Mouse (Mus musculus): ENCODE measurements around the gene Celsr3. TPM values are rescaled to one million over a fixed set of nuclear protein-coding genes. Genes with fewer than 3 reads are reported as not detected.
A peak's percentile ranks its signal among the peaks of the same experiment; 100 is the strongest.

Celsr3 gene
- polyA plus RNA-seq, 1 experiment from 2014 or later: 0.17 TPM

- H3K27ac ChIP-seq (ENCODE audit: low read depth): peak within 1 kb of the TSS; percentile 94
- WGBS: 81% methylated on average over 3 of the region's 3 CpGs
- ATAC-seq (ENCODE audit: insufficient read depth) (no peak), DNase-seq (no peak)
- peaks cover 7% of the 10 kb centered on the region; the same call in 1 of the 2 replicates for H3K4me1 ChIP-seq (ENCODE audit: insufficient read depth)
- H3K9ac ChIP-seq: peak within 1 kb of the TSS; percentile 66
- H3K4me2 ChIP-seq: peak within 1 kb of the TSS; percentile 91
- H3K36me3 ChIP-seq (ENCODE audit: insufficient read depth): peaks cover 9% of the 10 kb centered on the region; the same call in 1 of the 2 replicates
- H3K9me3 ChIP-seq (ENCODE audit: low read depth, low read length): no peaks in the 10 kb centered on the region
- no peak for TF ChIP-seq CTCF (IDR thresholded peaks at IDR 0.05; ENCODE audit: low read depth)
- H3K27me3 ChIP-seq (ENCODE audit: insufficient read depth, low read length): no peaks in the 10 kb centered on the region
- H3K4me3 ChIP-seq (ENCODE audit: low read depth, low read length): peak within 1 kb of the TSS; percentile 71
Measured at GRCm38 (mm10) chr9:108852976-108853375, 26.9 kb downstream of the Celsr3 start, which contains the start of gene Slc26a6. Slc26a6 (plus strand) TSS chr9:108853283.

GRCm38 (mm10) chr9:108853635-108854240 is 27.6 kb downstream of the Celsr3 start:
- peak; percentile 78 for TF ChIP-seq CTCF (IDR thresholded peaks at IDR 0.05; ENCODE audit: low read depth)
- Histone ChIP-seq H3K4me1 (ENCODE audit: insufficient read depth) (peaks cover 7% of the 10 kb centered on the region; the same call in 1 of the 2 replicates), H3K9ac (peak overlapping the region; percentile 66), H3K27me3 (ENCODE audit: insufficient read depth, low read length) (no peaks in the 10 kb centered on the region), H3K4me2 (peak overlapping the region; percentile 91), H3K4me3 (ENCODE audit: low read depth, low read length) (peak overlapping the region; percentile 71), H3K9me3 (ENCODE audit: low read depth, low read length) (no peaks in the 10 kb centered on the region), H3K27ac (ENCODE audit: low read depth) (peak overlapping the region; percentile 94), H3K36me3 (ENCODE audit: insufficient read depth) (peaks cover 16% of the 10 kb centered on the region; the same call in 1 of the 2 replicates)
- DNase-seq (peak; percentile 97), ATAC-seq (ENCODE audit: insufficient read depth) (peak; percentile 92)
- WGBS: 2% methylated on average over 25 of the region's 25 CpGs

- H3K27ac ChIP-seq (ENCODE audit: low read depth): peak overlapping the region; percentile 94
- H3K4me2 ChIP-seq: peak overlapping the region; percentile 91
- H3K4me3 ChIP-seq (ENCODE audit: low read depth, low read length): peak overlapping the region; percentile 71
- H3K9me3 ChIP-seq (ENCODE audit: low read depth, low read length): no peaks in the 10 kb centered on the region
- no peaks in the 10 kb centered on the region for H3K27me3 ChIP-seq (ENCODE audit: insufficient read depth, low read length)
- DNase-seq: peak; percentile 95
- no peak for TF ChIP-seq CTCF (IDR thresholded peaks at IDR 0.05; ENCODE audit: low read depth)
- WGBS: 0% methylated on average over 28 of the region's 28 CpGs
- ATAC-seq (ENCODE audit: insufficient read depth): peak; percentile 89
- peaks cover 19% of the 10 kb centered on the region; the same call in 1 of the 2 replicates for H3K36me3 ChIP-seq (ENCODE audit: insufficient read depth)
- H3K9ac ChIP-seq: peak overlapping the region; percentile 66
- peaks cover 7% of the 10 kb centered on the region; the same call in 1 of the 2 replicates for H3K4me1 ChIP-seq (ENCODE audit: insufficient read depth)
Measured at GRCm38 (mm10) chr9:108854241-108854696, 28.1 kb downstream of the Celsr3 start.

DNA sequence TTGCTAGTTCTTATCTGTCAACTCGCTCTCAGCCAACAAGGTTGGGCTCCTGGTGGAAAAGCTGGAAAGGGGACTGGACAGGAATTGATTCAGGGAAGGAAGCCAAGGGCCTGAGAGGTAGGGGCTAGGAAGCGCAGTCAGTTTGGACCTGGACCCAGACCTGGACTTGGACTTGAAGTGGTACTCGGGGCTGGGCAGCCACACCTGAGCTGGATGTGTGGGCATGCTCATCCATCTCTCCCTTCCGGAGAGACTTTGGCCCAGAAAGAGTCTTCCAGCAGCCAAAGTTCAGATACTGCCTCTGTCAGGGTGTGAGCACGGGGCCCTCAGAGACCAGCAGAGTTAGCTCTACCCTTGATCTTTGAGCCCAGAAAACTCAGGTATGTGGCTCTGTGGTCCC is 29.2 kb downstream of the Celsr3 start:
- Histone ChIP-seq H3K27me3 (ENCODE audit: insufficient read depth, low read length) (no peaks in the 10 kb centered on the region), H3K9ac (peak overlapping the region; percentile 28; the same call in 1 of the 2 replicates), H3K4me2 (peak overlapping the region; percentile 91), H3K4me3 (ENCODE audit: low read depth, low read length) (no peak overlapping the region), H3K4me1 (ENCODE audit: insufficient read depth) (peaks cover 7% of the 10 kb centered on the region; the same call in 1 of the 2 replicates), H3K27ac (ENCODE audit: low read depth) (no peak overlapping the region; the same call in 1 of the 2 replicates), H3K9me3 (ENCODE audit: low read depth, low read length) (no peaks in the 10 kb centered on the region), H3K36me3 (ENCODE audit: insufficient read depth) (peaks cover 19% of the 10 kb centered on the region; the same call in 1 of the 2 replicates)
- ATAC-seq (ENCODE audit: insufficient read depth) (no peak), DNase-seq (peak; percentile 8)
- 45% methylated on average over 5 of the region's 5 CpGs for WGBS
- TF ChIP-seq CTCF (IDR thresholded peaks at IDR 0.05; ENCODE audit: low read depth): no peak

DNA sequence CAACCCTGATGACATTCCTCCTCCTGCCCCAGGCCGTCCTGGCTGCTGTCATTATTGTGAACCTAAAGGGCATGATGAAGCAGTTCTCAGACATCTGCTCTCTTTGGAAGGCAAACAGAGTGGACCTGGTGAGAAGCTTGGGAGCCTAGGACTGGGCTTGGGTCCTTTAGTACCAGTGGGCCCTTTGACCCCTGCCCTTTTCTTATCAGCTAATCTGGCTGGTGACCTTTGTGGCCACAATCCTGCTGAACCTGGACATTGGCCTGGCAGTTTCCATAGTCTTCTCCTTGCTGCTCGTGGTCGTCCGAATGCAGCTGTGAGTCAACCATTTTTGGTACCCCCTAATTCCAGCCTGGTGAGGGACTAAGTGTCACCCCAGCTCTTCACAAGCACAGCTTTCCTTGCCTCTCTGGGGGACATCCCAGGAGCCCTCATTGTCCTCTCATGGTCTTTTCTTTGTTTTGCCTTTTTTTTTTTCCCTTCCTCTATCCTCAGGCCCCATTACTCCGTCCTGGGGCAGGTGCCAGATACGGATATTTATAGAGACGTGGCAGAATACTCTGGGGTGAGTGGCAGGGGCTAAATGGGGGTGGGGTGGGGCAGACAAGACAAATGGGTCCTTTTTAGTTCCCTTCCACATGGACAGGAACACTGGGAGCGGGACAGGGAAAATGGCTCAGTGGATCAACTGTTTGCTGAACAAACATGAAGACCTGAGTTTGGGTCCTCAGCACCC is 32.8 kb downstream of the Celsr3 start:
- WGBS: 60% methylated on average over 8 of the region's 8 CpGs
- H3K36me3 ChIP-seq (ENCODE audit: insufficient read depth): peaks cover 24% of the 10 kb centered on the region; the same call in 1 of the 2 replicates
- no peak for DNase-seq
- no peaks in the 10 kb centered on the region for H3K9me3 ChIP-seq (ENCODE audit: low read depth, low read length)
- no peak for ATAC-seq (ENCODE audit: insufficient read depth)
- H3K9ac ChIP-seq: no peak overlapping the region
- H3K4me3 ChIP-seq (ENCODE audit: low read depth, low read length): no peak overlapping the region
- H3K4me1 ChIP-seq (ENCODE audit: insufficient read depth): peaks cover 7% of the 10 kb centered on the region; the same call in 1 of the 2 replicates
- no peak overlapping the region for H3K27ac ChIP-seq (ENCODE audit: low read depth)
- no peaks in the 10 kb centered on the region for H3K27me3 ChIP-seq (ENCODE audit: insufficient read depth, low read length)
- H3K4me2 ChIP-seq: no peak overlapping the region
- TF ChIP-seq CTCF (IDR thresholded peaks at IDR 0.05; ENCODE audit: low read depth): no peak

Small RNAs within 50 kb of the gene (microRNA-seq; reads per million reads assigned to microRNA genes)
- gene Gm23156 (ENCODE audit: borderline number of aligned reads): not detected

Other genes with a start within 250 kb of the Celsr3 start
- 106 and 117 TPM in 2 replicates for gene Wdr6, start 247.6 kb upstream of the Celsr3 start, polyA plus RNA-seq (2014; fragmentation: Nextera tagmentation; extraction: Ambion mirVana)
- 5.7 and 6.1 TPM in 2 replicates for gene P4htm, start 228.7 kb upstream of the Celsr3 start, polyA plus RNA-seq (2014; fragmentation: Nextera tagmentation; extraction: Ambion mirVana)
- 41.6 and 44.9 TPM in 2 replicates for gene Arih2, start 176.9 kb upstream of the Celsr3 start, polyA plus RNA-seq (2014; fragmentation: Nextera tagmentation; extraction: Ambion mirVana)
- 27.6 and 29.6 TPM in 2 replicates for gene Slc25a20, start 164.2 kb upstream of the Celsr3 start, polyA plus RNA-seq (2014; fragmentation: Nextera tagmentation; extraction: Ambion mirVana)
- gene Prkar2a, start 137.0 kb upstream of the Celsr3 start, polyA plus RNA-seq (2014; fragmentation: Nextera tagmentation; extraction: Ambion mirVana): 35.0 and 38.1 TPM in 2 replicates
- 88.1 and 90.4 TPM in 2 replicates for gene Ip6k2, start 42.5 kb upstream of the Celsr3 start, polyA plus RNA-seq (2014; fragmentation: Nextera tagmentation; extraction: Ambion mirVana)
- gene Nckipsd, start 18.0 kb upstream of the Celsr3 start, polyA plus RNA-seq (2014; fragmentation: Nextera tagmentation; extraction: Ambion mirVana): 11.3 and 14.4 TPM in 2 replicates
- 10.7 and 12.0 TPM in 2 replicates for gene Slc26a6, start 27.0 kb downstream of the Celsr3 start, polyA plus RNA-seq (2014; fragmentation: Nextera tagmentation; extraction: Ambion mirVana)
- not detected in 2 replicates for gene Tmem89, start 88.3 kb downstream of the Celsr3 start, polyA plus RNA-seq (2014; fragmentation: Nextera tagmentation; extraction: Ambion mirVana)
- gene Uqcrc1, start 110.3 kb downstream of the Celsr3 start, polyA plus RNA-seq (2014; fragmentation: Nextera tagmentation; extraction: Ambion mirVana): 446 and 454 TPM in 2 replicates
- 1.7 and 2.1 TPM in 2 replicates for gene Col7a1, start 127.3 kb downstream of the Celsr3 start, polyA plus RNA-seq (2014; fragmentation: Nextera tagmentation; extraction: Ambion mirVana)
- gene Ucn2, start 159.7 kb downstream of the Celsr3 start, polyA plus RNA-seq (2014; fragmentation: Nextera tagmentation; extraction: Ambion mirVana): not detected in 2 replicates
- 7.6 and 9.7 TPM in 2 replicates for gene Pfkfb4, start 165.5 kb downstream of the Celsr3 start, polyA plus RNA-seq (2014; fragmentation: Nextera tagmentation; extraction: Ambion mirVana)
- gene Shisa5, start 212.2 kb downstream of the Celsr3 start, polyA plus RNA-seq (2014; fragmentation: Nextera tagmentation; extraction: Ambion mirVana): 56.6 and 61.0 TPM in 2 replicates
- 10.6 and 11.6 TPM in 2 replicates for gene Trex1, start 233.4 kb downstream of the Celsr3 start, polyA plus RNA-seq (2014; fragmentation: Nextera tagmentation; extraction: Ambion mirVana)
- gene Atrip, start 247.8 kb downstream of the Celsr3 start, polyA plus RNA-seq (2014; fragmentation: Nextera tagmentation; extraction: Ambion mirVana): 24.5 and 27.6 TPM in 2 replicates